Mouse (Mus musculus): Measurements from ENCODE around the gene Syngr1. TPM values are rescaled to one million over a fixed set of nuclear protein-coding genes. Genes with fewer than 3 reads are reported as not detected.

Syngr1 gene
- 94.8 and 106 TPM in 2 replicates for polyA plus RNA-seq (2012; rRNA removed)

GRCm38 (mm10) chr15:80091121-80091955, at the start of gene Syngr1, which contains the start of gene Rpl3:
Syngr1 (plus strand) TSS chr15:80091334.
Rpl3 (minus strand) TSS chr15:80091868.
- no peak for TF ChIP-seq POLR2A (IDR thresholded peaks at IDR 0.05; ENCODE audit: low read depth, low read length)
- TF ChIP-seq CTCF (conservative IDR thresholded peaks at IDR 0.05; ENCODE audit: insufficient read depth, insufficient read length, low read depth, low read length): peak; percentile 60
- Histone ChIP-seq H3K27me3 (replicated peaks; ENCODE audit: control insufficient read depth, insufficient read depth, low read length) (no peaks in the 10 kb centered on the region), H3K36me3 (ENCODE audit: control insufficient read depth, insufficient read depth, low read length) (no peaks in the 10 kb centered on the region), H3K27ac (ENCODE audit: insufficient read depth, low read depth, low read length) (no peak within 1 kb of the TSS), H3K4me1 (ENCODE audit: control insufficient read depth, insufficient read depth, low read length) (no peaks in the 10 kb centered on the region), H3K4me3 (ENCODE audit: insufficient read depth, low read depth, low read length) (peak within 1 kb of the TSS; percentile 58)
- peak; percentile 76 for DNase-seq
- WGBS: 2% methylated on average over 83 of the region's 86 CpGs

DNA sequence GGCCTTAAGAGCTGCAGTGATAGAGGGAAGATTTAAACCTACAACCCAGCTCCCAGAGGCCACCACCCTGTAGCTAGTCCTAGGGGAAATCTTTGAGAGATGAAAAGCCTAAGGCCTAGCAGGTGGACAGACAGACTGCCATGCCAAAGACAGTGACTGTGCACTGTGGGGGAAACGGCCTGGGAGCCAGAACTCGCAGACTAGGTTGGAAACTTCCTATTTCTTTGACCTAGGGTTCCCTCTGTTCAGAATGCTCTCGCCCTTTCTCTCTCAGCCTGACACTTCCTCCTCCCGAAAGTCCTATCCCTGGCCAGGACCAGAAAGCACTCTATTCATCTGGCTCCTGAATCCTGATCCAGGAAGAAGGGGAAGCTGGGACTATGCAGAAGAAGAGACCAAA, 49.0 kb upstream of the Syngr1 start:
- 71% methylated on average over 4 of the region's 4 CpGs for WGBS
- Histone ChIP-seq H3K36me3 (ENCODE audit: control insufficient read depth, insufficient read depth, low read length) (no peaks in the 10 kb centered on the region), H3K4me1 (ENCODE audit: control insufficient read depth, insufficient read depth, low read length) (no peaks in the 10 kb centered on the region), H3K4me3 (ENCODE audit: insufficient read depth, low read depth, low read length) (no peak overlapping the region), H3K27ac (ENCODE audit: insufficient read depth, low read depth, low read length) (no peak overlapping the region), H3K27me3 (replicated peaks; ENCODE audit: control insufficient read depth, insufficient read depth, low read length) (no peaks in the 10 kb centered on the region)
- no peak for DNase-seq
- TF ChIP-seq POLR2A (IDR thresholded peaks at IDR 0.05; ENCODE audit: low read depth, low read length) (no peak), CTCF (conservative IDR thresholded peaks at IDR 0.05; ENCODE audit: insufficient read depth, insufficient read length, low read depth, low read length) (no peak)

DNA sequence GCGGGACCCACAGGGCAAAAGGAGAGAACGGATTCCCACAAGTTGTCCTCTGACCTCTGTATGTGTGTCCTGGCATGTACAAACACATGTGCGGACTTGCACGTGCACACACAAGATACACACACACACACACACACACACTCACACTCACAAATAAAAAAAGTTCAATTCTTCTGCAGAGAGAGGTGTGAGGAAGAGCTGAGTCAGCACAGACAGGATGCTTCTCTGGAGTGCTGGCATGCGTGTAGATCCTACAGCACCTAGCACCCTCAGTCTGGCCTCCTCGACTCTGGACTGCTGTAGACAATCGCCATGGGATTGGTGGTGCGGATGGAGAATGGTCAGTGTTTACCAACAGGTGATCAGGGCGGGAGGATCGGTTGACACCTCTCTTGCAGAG, 46.9 kb upstream of the Syngr1 start:
- WGBS: 89% methylated on average over 10 of the region's 10 CpGs
- Histone ChIP-seq H3K4me1 (ENCODE audit: control insufficient read depth, insufficient read depth, low read length) (no peaks in the 10 kb centered on the region), H3K4me3 (ENCODE audit: insufficient read depth, low read depth, low read length) (no peak overlapping the region), H3K36me3 (ENCODE audit: control insufficient read depth, insufficient read depth, low read length) (no peaks in the 10 kb centered on the region), H3K27me3 (replicated peaks; ENCODE audit: control insufficient read depth, insufficient read depth, low read length) (no peaks in the 10 kb centered on the region), H3K27ac (ENCODE audit: insufficient read depth, low read depth, low read length) (no peak overlapping the region)
- TF ChIP-seq CTCF (conservative IDR thresholded peaks at IDR 0.05; ENCODE audit: insufficient read depth, insufficient read length, low read depth, low read length) (no peak), POLR2A (IDR thresholded peaks at IDR 0.05; ENCODE audit: low read depth, low read length) (no peak)
- no peak for DNase-seq

- H3K36me3 ChIP-seq (ENCODE audit: control insufficient read depth, insufficient read depth, low read length): no peaks in the 10 kb centered on the region
- H3K4me3 ChIP-seq (ENCODE audit: insufficient read depth, low read depth, low read length): no peak overlapping the region
- no peaks in the 10 kb centered on the region for H3K27me3 ChIP-seq (replicated peaks; ENCODE audit: control insufficient read depth, insufficient read depth, low read length)
- no peak overlapping the region for H3K27ac ChIP-seq (ENCODE audit: insufficient read depth, low read depth, low read length)
- 100% methylated on average over 2 of the region's 2 CpGs for WGBS
- no peak for DNase-seq
- TF ChIP-seq POLR2A (IDR thresholded peaks at IDR 0.05; ENCODE audit: low read depth, low read length) (no peak), CTCF (conservative IDR thresholded peaks at IDR 0.05; ENCODE audit: insufficient read depth, insufficient read length, low read depth, low read length) (no peak)
- H3K4me1 ChIP-seq (ENCODE audit: control insufficient read depth, insufficient read depth, low read length): no peaks in the 10 kb centered on the region
Measured at GRCm38 (mm10) chr15:80045749-80046148, 45.4 kb upstream of the Syngr1 start.

GRCm38 (mm10) chr15:80047242-80047641, 43.9 kb upstream of the Syngr1 start:
- DNase-seq: no peak
- no peaks in the 10 kb centered on the region for H3K27me3 ChIP-seq (replicated peaks; ENCODE audit: control insufficient read depth, insufficient read depth, low read length)
- no peaks in the 10 kb centered on the region for H3K4me1 ChIP-seq (ENCODE audit: control insufficient read depth, insufficient read depth, low read length)
- WGBS: 36% methylated on average over 2 of the region's 2 CpGs
- H3K36me3 ChIP-seq (ENCODE audit: control insufficient read depth, insufficient read depth, low read length): no peaks in the 10 kb centered on the region
- TF ChIP-seq POLR2A (IDR thresholded peaks at IDR 0.05; ENCODE audit: low read depth, low read length) (no peak), CTCF (conservative IDR thresholded peaks at IDR 0.05; ENCODE audit: insufficient read depth, insufficient read length, low read depth, low read length) (no peak)
- no peak overlapping the region for H3K27ac ChIP-seq (ENCODE audit: insufficient read depth, low read depth, low read length)
- no peak overlapping the region for H3K4me3 ChIP-seq (ENCODE audit: insufficient read depth, low read depth, low read length)

DNA sequence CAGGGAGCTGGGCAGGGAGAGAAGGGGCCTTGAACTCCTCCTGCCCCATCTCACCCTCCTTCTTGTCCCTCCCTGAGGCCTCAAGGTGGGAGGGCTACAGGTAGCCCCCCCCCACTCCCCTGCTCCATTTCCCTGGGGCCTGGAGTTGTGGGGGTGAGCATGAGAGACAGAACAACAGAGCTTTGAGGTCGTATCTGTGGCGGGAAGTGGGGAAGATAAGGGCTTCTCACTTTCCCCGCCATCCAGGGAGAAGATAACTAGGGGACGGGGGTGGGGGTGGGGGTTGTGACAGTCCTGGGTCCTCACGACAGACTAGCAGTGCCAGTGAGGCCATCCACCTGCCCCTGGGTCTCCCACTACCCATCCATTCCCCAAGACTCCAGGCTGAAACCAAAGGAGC, 43.2 kb upstream of the Syngr1 start:
- H3K4me3 ChIP-seq (ENCODE audit: insufficient read depth, low read depth, low read length): no peak overlapping the region
- no peaks in the 10 kb centered on the region for H3K36me3 ChIP-seq (ENCODE audit: control insufficient read depth, insufficient read depth, low read length)
- H3K27me3 ChIP-seq (replicated peaks; ENCODE audit: control insufficient read depth, insufficient read depth, low read length): no peaks in the 10 kb centered on the region
- WGBS: 76% methylated on average over 5 of the region's 5 CpGs
- no peak overlapping the region for H3K27ac ChIP-seq (ENCODE audit: insufficient read depth, low read depth, low read length)
- H3K4me1 ChIP-seq (ENCODE audit: control insufficient read depth, insufficient read depth, low read length): no peaks in the 10 kb centered on the region
- DNase-seq: no peak
- TF ChIP-seq POLR2A (IDR thresholded peaks at IDR 0.05; ENCODE audit: low read depth, low read length) (no peak), CTCF (conservative IDR thresholded peaks at IDR 0.05; ENCODE audit: insufficient read depth, insufficient read length, low read depth, low read length) (no peak)

DNA sequence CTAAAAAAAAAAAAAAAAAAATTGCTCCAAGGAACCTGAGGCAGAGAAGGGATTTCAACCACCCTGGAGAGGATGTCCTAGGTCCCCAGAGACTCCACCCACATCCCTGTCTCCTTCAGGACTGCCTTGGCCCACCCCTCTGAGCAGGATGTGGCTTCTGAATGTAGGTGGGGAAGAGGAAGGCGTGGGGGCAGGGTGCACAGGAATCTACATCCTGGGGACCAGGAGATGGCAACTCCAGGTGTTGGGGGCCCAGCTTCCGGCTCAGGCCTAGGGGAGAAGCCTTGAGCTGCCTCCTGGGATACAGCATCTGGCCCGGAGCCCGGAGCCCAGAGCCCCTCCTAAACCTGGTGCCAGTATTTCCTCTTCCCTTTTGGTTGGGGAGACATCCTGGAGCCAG, 41.0 kb upstream of the Syngr1 start:
- H3K4me1 ChIP-seq (ENCODE audit: control insufficient read depth, insufficient read depth, low read length): no peaks in the 10 kb centered on the region
- WGBS: 62% methylated on average over 4 of the region's 4 CpGs
- peak overlapping the region; percentile 39; the same call in 1 of the 2 replicates for H3K27ac ChIP-seq (ENCODE audit: insufficient read depth, low read depth, low read length)

More for the DNA sequence above, 41.0 kb upstream of the Syngr1 start:
- TF ChIP-seq POLR2A (IDR thresholded peaks at IDR 0.05; ENCODE audit: low read depth, low read length) (no peak), CTCF (conservative IDR thresholded peaks at IDR 0.05; ENCODE audit: insufficient read depth, insufficient read length, low read depth, low read length) (no peak)
- peak; percentile 77 for DNase-seq
- Histone ChIP-seq H3K27me3 (replicated peaks; ENCODE audit: control insufficient read depth, insufficient read depth, low read length) (no peaks in the 10 kb centered on the region), H3K36me3 (ENCODE audit: control insufficient read depth, insufficient read depth, low read length) (no peaks in the 10 kb centered on the region), H3K4me3 (ENCODE audit: insufficient read depth, low read depth, low read length) (no peak overlapping the region)
